Mouse (Mus musculus) adrenal gland (tissue): ENCODE data around the gene Atad3a.

Source experiments
- intact Hi-C: fragments of 180-260 bp; cut with DNase I; formaldehyde crosslinking; loops from one replicate; pipeline ENCODE4 v1.15.1; 2025
- microRNA-seq, 2 experiments: library from miRNA; unstranded; fragments of <30 nt; microRNA quantifications; one replicate each; pipeline ENCODE4; 2019

Atad3a gene

DNA sequence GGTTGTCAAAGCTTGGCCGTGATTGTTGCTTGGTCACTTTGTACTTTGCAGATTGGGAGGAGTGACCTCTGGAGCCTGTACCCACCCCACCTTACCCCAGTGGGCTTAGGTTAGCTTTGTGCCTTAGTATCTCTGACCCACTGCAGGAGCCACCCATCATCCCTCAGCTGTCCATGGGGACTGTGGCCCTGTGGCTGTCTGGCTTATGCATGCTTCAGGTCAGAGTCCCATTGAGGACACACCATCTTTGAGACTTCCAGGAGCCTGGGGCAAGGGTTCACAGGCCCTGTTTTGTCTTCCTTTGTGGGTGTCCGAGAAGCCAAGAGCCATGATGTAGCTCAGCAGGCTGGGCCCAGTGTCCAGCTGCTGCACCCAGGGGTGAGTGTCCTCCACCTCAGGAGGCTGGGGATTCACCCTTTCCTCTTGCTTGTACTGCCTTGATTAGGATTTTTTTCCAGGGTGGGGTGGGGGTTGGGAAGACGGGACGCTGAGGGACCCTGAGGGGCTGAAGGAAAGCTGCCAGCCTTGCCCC is 65.3 kb downstream of the Atad3a start:
- intact Hi-C loops = loop anchor here (10.0 kb wide), 1 partner anchor 211 kb away; no protein-coding TSS in a partner anchor

DNA sequence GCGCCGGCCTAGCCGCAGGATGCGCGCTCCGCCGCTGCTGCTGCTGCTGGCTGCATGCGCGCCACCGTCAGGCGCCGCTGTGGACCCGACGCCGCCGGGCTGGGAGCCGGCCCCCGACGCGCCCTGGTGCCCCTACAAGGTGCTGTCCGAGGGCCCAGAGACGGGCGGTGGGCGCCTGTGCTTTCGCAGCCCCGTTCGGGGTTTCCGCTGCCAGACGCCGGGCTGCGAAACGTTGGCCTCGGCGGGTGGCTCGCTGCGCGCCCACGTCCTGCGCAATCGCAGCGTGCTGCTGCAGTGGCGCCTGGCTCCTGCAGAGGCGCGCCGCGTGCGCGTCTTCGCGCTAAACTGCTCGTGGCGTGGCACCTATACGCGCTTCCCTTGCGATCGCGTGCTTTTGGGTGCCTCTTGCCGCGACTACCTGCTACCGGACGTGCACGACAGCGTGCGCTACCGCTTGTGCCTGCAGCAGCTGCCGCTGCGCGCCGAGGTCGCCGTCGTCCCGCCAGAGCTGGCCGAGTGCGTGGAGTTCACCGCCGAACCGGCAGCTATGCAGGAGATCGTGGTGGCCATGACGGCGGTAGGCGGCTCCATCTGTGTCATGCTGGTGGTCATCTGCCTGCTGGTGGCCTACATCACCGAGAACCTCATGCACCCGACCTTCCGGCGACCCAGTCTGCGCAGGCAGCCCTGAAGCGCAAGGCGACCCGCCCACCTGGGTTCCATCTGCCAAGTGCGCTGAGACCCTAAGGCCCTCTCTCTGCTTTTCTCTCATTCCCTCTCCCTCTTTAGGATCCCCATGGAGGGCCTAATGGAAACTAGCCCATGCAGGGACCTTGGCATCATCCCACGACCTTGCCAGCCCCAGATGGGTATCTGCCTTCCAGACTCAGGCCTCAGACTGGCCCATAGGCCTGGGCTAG is 66.2 kb downstream of the Atad3a start:
- intact Hi-C loops = loop anchor here (10.0 kb wide), 1 partner anchor 210 kb away; no protein-coding TSS in a partner anchor

DNA sequence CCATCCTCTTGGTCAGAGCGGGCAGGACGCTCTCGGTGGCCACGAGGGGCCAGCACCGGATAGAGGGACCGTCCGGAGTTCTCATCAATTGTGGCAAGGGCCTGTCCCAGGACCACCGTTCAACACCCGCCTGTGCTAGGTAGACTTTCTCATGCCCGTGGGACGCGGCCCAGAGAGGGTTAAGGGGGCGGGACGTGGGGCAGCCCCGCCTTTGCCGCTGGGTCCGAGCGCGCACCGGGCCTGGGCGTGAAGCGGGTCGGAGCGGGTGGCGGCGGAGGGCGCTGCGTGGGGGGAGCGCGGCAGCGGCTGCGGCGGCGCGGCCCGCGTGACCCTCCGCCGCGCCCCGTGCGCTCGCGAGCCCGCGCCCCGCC is 66.8 kb downstream of the Atad3a start, which contains the start of gene Fndc10:
Gene Fndc10 (plus strand): TSS at position 232 of the 371 bp plus-strand sequence.
- intact Hi-C loops = loop anchor here (10.0 kb wide), 1 partner anchor 209 kb away; no protein-coding TSS in a partner anchor

DNA sequence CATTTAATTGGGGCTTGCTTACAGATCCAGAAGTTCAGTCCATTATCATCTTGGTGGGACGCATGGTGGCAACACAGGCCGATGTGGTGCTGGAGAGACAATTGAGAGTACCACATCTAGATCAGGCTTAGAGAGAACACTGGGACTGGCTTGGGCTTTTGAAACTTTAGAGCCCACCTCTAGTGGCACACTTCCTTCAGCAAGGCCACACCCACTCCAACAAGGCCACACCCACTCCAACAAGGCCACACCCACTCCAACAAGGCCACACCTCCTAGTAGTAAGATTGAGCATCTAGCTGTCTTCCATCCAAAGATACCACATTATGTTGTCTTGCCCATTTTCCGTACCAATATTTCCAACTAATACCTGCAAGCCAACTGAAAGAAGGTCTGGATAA is 68.5 kb downstream of the Atad3a start:
- intact Hi-C loops = loop anchor here (10.0 kb wide), 1 partner anchor 208 kb away; no protein-coding TSS in a partner anchor

Small RNA genes lying within 50 kb of the gene (microRNA-seq; reads per million reads assigned to microRNA genes)
- 0 reads per million in 2 experiments for gene Gm27743
